Mouse (Mus musculus) C2C12 (cell line): ENCODE measurements around the gene Aldh1l1. TPM values are rescaled to one million over a fixed set of nuclear protein-coding genes. Genes with fewer than 3 reads are reported as not detected.

ENCODE experiments used
- H3K27me3 ChIP-seq: one replicate; pipeline ENCODE4 v1.6.1; 2011; ENCODE audit not compliant: control insufficient read depth, insufficient read depth, insufficient read length
- H3K36me3 ChIP-seq: one replicate; pipeline ENCODE4 v1.6.1; 2011; ENCODE audit not compliant: control insufficient read depth, insufficient read depth
- H3K4me3 ChIP-seq: one replicate; pipeline ENCODE4 v1.5.1; 2011; ENCODE audit warnings: mild to moderate bottlenecking, control low read depth; ENCODE audit not compliant: poor library complexity, insufficient read depth, severe bottlenecking
- H3K79me2 ChIP-seq: one replicate; pipeline ENCODE4 v1.6.1; 2011; ENCODE audit not compliant: control insufficient read depth, insufficient read depth
- H3K79me3 ChIP-seq: one replicate; pipeline ENCODE4 v1.6.1; 2011; ENCODE audit warnings: low read depth, control low read depth
- H3ac ChIP-seq: one replicate; pipeline ENCODE3; 2011; ENCODE audit warnings: low read depth; ENCODE audit not compliant: control insufficient read depth, insufficient read length
- CEBPB ChIP-seq: IDR thresholded peaks from one replicate; pipeline ENCODE4 v1.6.1; 2011; ENCODE audit warnings: low read depth, mild to moderate bottlenecking, control low read depth, moderate library complexity
- CTCF ChIP-seq: IDR thresholded peaks from one replicate; pipeline ENCODE4 v1.5.1; 2011; ENCODE audit not compliant: control insufficient read depth, insufficient read depth, insufficient read length
- FOSL1 ChIP-seq: IDR thresholded peaks from one replicate; pipeline ENCODE4 v1.8.0; 2011; ENCODE audit warnings: mild to moderate bottlenecking, low read length; ENCODE audit not compliant: poor library complexity, insufficient read depth, severe bottlenecking
- MAX ChIP-seq: IDR thresholded peaks from one replicate; pipeline ENCODE4 v1.6.1; 2011; ENCODE audit warnings: mild to moderate bottlenecking, control low read depth
- MYOD1 ChIP-seq: IDR thresholded peaks from one replicate; pipeline ENCODE4 v1.6.1; 2011; ENCODE audit warnings: low read depth; ENCODE audit not compliant: control insufficient read depth, insufficient read length
- MYOG ChIP-seq: IDR thresholded peaks from one replicate; pipeline ENCODE4 v1.6.1; 2011; ENCODE audit not compliant: control insufficient read depth, insufficient read length; ENCODE audit errors: extremely low read depth
- USF1 ChIP-seq: IDR thresholded peaks from one replicate; pipeline ENCODE4 v1.6.1; 2011; ENCODE audit warnings: low read depth, mild to moderate bottlenecking, control low read depth, moderate library complexity
- long read RNA-seq, 2 experiments: library from polyadenylated mRNA; unstranded; transcript quantifications; one replicate each; pipeline ENCODE4 v2.0.0; 2019 to 2020
- polyA plus RNA-seq: library from polyadenylated mRNA; unstranded; fragments of >200 nt; fragmentation: generic; extraction: Trizol; gene quantifications from one replicate; pipeline ENCODE4 v1.2.1, GENCODE M21; 2012; ENCODE audit warnings: missing spikeins

The Aldh1l1 gene
- 0.16 TPM for polyA plus RNA-seq
- long read RNA-seq, experiment 1, partial matches to known transcripts = 1 of 1 reads
- long read RNA-seq, experiment 1, other reads (novel, unspliced or antisense) = 0 of 1 reads
- long read RNA-seq, experiment 2, full-length matches to known transcripts = 1 of 1 reads
- long read RNA-seq, experiment 2, partial matches to known transcripts = 0 of 1 reads
- long read RNA-seq, experiment 2, other reads (novel, unspliced or antisense) = 0 of 1 reads

DNA sequence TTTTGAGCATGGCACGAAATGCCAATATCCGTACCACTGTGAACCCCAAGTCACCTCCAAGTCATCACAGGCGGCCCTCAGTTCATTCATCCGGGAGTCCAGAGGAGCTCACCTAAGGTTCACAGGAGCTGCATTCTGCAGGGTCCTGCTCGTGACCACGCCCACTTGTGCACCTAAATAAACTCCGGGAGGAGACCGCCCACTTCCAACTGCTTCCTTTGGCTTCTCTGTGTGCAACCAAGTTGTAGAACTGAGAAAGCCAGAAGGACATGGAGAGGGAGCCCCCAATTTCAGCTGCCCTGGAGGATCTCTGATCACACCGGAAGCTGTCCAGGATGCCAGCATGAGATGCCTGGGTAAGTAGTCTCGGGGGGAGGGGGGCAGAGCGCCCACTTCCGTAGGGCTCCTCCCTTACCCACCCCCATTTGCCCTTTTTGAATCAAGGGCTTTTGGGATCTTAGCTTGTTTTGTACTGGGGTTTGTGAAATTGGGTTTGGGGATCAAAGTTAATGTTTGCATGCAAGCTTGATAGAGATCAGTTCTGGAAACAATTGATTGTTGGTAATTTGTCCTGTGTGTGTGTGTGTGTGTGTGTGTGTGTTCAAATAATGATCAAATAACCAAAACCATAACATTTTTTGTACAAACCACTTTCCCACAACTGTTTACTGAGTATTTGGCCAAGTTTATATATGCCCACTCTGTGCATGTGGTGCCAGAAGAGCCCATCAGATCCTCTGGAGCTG is at the start of gene Aldh1l1:
Gene Aldh1l1 (plus strand): TSS at position 252 of the 746 bp plus-strand sequence.
- TF ChIP-seq CEBPB = no peak
- no peak for TF ChIP-seq MYOG
- no peak for TF ChIP-seq MYOD1
- Histone ChIP-seq H3K36me3 (no peaks in the 10 kb centered on the region), H3K27me3 (peaks cover 9% of the 10 kb centered on the region), H3K79me3 (no peaks in the 10 kb centered on the region), H3K79me2 (no peaks in the 10 kb centered on the region), H3K4me3 (no peak within 1 kb of the TSS), H3ac (no peak within 1 kb of the TSS)

DNA sequence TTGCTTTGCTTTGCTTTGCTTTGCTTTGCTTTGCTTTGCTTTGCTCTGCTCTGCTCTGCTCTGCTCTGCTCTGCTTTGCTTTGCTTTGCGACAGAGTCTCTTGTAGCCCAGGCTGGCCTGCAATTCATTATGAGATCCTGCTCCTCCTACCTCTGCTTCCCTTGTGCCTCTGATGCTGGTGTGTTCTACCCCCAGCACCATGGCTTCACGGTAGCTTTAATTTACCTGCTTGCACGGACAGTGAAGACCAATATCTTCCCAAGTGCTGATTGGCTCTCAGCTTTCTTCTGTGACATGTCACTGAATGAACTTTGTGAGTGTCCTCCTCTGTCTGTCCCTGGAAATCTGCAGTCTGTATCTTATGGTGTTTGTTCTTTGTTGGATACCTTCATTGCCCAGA is 49.2 kb upstream of the Aldh1l1 start:
- Histone ChIP-seq H3K27me3 (peaks cover 10% of the 10 kb centered on the region), H3K79me2 (no peaks in the 10 kb centered on the region), H3K36me3 (no peaks in the 10 kb centered on the region), H3ac (no peak overlapping the region), H3K79me3 (no peaks in the 10 kb centered on the region), H3K4me3 (no peak overlapping the region)
- TF ChIP-seq USF1 = no peak
- no peak for TF ChIP-seq MAX
- TF ChIP-seq MYOD1 = no peak
- no peak for TF ChIP-seq CTCF
- no peak for TF ChIP-seq CEBPB
- no peak for TF ChIP-seq FOSL1
- no peak for TF ChIP-seq MYOG

DNA sequence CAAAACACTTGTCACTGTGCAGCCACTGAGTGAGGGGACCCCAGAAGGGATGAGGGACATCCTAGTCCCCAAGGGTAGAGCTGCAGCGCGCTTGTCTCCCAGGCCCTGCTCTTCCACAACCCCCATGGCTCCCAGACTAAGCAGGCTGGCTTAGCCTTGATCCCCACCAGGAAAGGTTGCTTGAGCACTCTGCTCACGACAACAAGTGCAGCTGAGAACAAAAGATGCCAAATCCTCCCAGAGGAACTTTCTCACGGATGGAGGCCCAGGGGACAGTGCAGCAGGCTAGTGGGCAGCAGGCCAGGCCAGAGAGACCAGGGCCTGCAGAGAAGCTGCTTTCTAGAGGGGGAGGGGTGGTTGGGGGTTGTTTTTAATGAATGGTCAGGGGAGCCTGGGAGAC is 39.3 kb upstream of the Aldh1l1 start:
- Histone ChIP-seq H3K27me3 (peaks cover 8% of the 10 kb centered on the region), H3K36me3 (no peaks in the 10 kb centered on the region), H3K79me3 (no peaks in the 10 kb centered on the region), H3K79me2 (no peaks in the 10 kb centered on the region), H3ac (no peak overlapping the region), H3K4me3 (no peak overlapping the region)
- TF ChIP-seq CEBPB (no peak), USF1 (no peak), MYOD1 (no peak), CTCF (no peak), FOSL1 (no peak), MAX (no peak), MYOG (no peak)

DNA sequence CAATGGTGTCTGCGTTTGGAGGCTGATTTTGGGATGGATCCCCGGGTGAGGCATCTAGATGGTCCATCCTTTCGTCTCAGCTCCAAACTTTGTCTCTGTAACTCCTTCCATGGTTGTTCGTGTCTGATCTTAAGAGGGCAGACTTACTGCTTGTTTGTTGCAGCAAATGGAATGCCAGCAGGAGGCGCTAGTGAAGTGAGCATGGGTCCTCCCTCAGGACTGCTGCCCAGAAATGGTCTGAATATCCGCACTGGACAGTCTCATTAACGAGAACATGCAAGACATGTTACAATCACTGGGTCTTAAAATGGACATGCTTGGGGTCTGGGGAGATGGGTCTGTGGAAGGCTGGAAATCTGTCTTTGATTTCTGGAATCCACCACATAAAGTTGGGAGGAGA is 36.0 kb upstream of the Aldh1l1 start:
- H3K79me3 ChIP-seq = no peaks in the 10 kb centered on the region
- H3K27me3 ChIP-seq = peaks cover 12% of the 10 kb centered on the region
- no peak for TF ChIP-seq CEBPB
- TF ChIP-seq FOSL1 = no peak
- TF ChIP-seq CTCF = peak; percentile 39
- H3K4me3 ChIP-seq = no peak overlapping the region
- H3ac ChIP-seq = no peak overlapping the region
- H3K79me2 ChIP-seq = no peaks in the 10 kb centered on the region
- H3K36me3 ChIP-seq = no peaks in the 10 kb centered on the region

DNA sequence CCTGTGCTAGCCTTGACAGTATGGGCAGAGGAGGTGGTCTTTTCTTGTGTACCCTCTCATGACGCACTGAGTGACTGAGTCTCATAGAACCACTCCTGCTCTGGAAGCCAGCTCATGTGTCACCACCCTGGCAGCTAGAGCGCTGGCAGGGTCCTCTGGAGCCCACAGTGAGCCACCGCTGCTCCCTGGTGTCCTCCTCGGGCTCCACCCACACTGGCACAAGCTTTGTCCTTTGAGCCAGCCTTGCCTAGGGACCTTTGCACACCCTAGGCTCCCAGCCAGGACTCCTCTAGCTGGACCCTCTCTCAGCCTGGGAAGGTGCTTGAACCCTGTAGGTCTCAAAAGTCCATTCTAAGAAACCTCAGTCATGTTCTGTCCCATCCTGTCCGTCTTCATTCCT is 35.5 kb upstream of the Aldh1l1 start:
- Histone ChIP-seq H3K27me3 (peaks cover 14% of the 10 kb centered on the region), H3K79me2 (no peaks in the 10 kb centered on the region), H3K79me3 (no peaks in the 10 kb centered on the region), H3K36me3 (no peaks in the 10 kb centered on the region), H3ac (no peak overlapping the region), H3K4me3 (no peak overlapping the region)
- TF ChIP-seq CTCF = no peak
- TF ChIP-seq FOSL1 = no peak
- no peak for TF ChIP-seq USF1
- TF ChIP-seq MYOG = no peak
- TF ChIP-seq MAX = no peak
- no peak for TF ChIP-seq CEBPB
- no peak for TF ChIP-seq MYOD1

DNA sequence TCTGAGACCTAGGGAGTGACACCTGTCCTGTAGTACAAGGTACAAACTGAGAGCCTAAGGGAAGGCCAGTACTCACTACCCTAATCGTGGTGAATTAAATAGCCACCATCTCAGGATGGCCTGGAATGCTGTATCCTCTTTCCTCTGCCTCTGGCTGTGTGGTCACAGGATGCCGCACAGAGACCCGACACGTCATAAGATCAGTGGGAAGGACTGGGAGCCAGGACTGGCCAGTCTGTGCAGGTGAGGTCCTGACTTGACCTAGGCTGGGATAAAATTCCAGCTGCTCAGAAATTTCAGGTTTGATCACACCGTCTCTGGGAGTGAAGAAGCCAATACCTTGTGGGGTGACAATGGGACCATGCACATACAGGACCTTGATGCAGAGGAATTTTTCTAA is 34.7 kb upstream of the Aldh1l1 start:
- Histone ChIP-seq H3K36me3 (no peaks in the 10 kb centered on the region), H3K79me2 (no peaks in the 10 kb centered on the region), H3K27me3 (peaks cover 15% of the 10 kb centered on the region), H3K4me3 (no peak overlapping the region), H3K79me3 (no peaks in the 10 kb centered on the region), H3ac (no peak overlapping the region)
- no peak for TF ChIP-seq CTCF
- no peak for TF ChIP-seq FOSL1
- no peak for TF ChIP-seq MYOD1
- no peak for TF ChIP-seq MAX
